Mouse (Mus musculus): ENCODE data around the gene Pcgf5.

GRCm38 (mm10) chr19:36362541-36362940 is 14.4 kb downstream of the Pcgf5 start:
- TF ChIP-seq CTCF (IDR thresholded peaks at IDR 0.05; ENCODE audit: borderline replicate concordance, extremely low read depth, insufficient read depth, insufficient read length) (no peak), POLR2A (IDR thresholded peaks at IDR 0.05; ENCODE audit: borderline replicate concordance, extremely low read depth, insufficient read depth, insufficient read length, poor library complexity, severe bottlenecking) (no peak)

All from brain, embryonic 14.5 days (tissue).